Mouse (Mus musculus) CH12.LX (cell line): ENCODE results near the gene Rab25. TPM values are rescaled to one million over a fixed set of nuclear protein-coding genes. Genes with fewer than 3 reads are reported as not detected.

Source experiments
- DNase-seq: peaks from one replicate; pipeline ENCODE4 v3.0.0-alpha.2; 2013; ENCODE audit errors: extremely low read depth
- H3K27ac ChIP-seq: 2 replicates; pipeline ENCODE4 v1.5.1; 2012; ENCODE audit warnings: low read depth, mild to moderate bottlenecking, control low read depth, moderate library complexity; ENCODE audit not compliant: insufficient read depth
- H3K27me3 ChIP-seq: replicated peaks from 2 replicates; pipeline ENCODE3; 2012; ENCODE audit warnings: inconsistent platforms
- H3K36me3 ChIP-seq, 2 experiments: replicated peaks in 1 of 2; 2 replicates each; pipeline versions ENCODE3 to v1.6.1; 2012; ENCODE audit warnings: inconsistent platforms in 1 of 2, low read length in 1 of 2, mild to moderate bottlenecking in 1 of 2, mixed read lengths in 1 of 2, moderate library complexity in 1 of 2; ENCODE audit not compliant: control insufficient read depth in 1 of 2, insufficient read depth in 1 of 2
- H3K4me1 ChIP-seq, 2 experiments: 2 replicates each; pipeline ENCODE4 v1.6.1; 2012; ENCODE audit warnings: inconsistent platforms in 1 of 2, moderate library complexity in 1 of 2; ENCODE audit not compliant: insufficient read depth in 2 of 2, control insufficient read depth in 1 of 2
- H3K4me2 ChIP-seq: 2 replicates; pipeline ENCODE4 v1.6.1; 2012; ENCODE audit warnings: low read depth, mild to moderate bottlenecking, control low read depth; ENCODE audit not compliant: poor library complexity, insufficient read depth, severe bottlenecking
- H3K4me3 ChIP-seq, 3 experiments: fragments of 150-350 bp in 1 of 3; sonication (generic) in 1 of 3; replicated peaks in 1 of 3; 2 replicates each; pipeline versions ENCODE3 to v1.5.1; 2011 to 2012; ENCODE audit warnings: low read depth in 2 of 3, low read length in 2 of 3, mild to moderate bottlenecking in 2 of 3, moderate library complexity in 2 of 3, control low read depth in 1 of 3, improper control_type of control experiment in 1 of 3, inconsistent platforms in 1 of 3, mixed read lengths in 1 of 3; ENCODE audit not compliant: poor library complexity in 1 of 3
- H3K79me2 ChIP-seq: replicated peaks from 2 replicates; pipeline ENCODE4 v1.6.1; 2012; ENCODE audit warnings: mild to moderate bottlenecking, moderate library complexity; ENCODE audit not compliant: control insufficient read depth, poor library complexity, insufficient read depth, severe bottlenecking; ENCODE audit errors: extremely low read depth
- H3K9ac ChIP-seq: 2 replicates; pipeline ENCODE4 v1.6.1; 2012; ENCODE audit warnings: low read depth, mild to moderate bottlenecking, control low read depth, moderate library complexity; ENCODE audit not compliant: insufficient read depth
- H3K9me3 ChIP-seq: replicated peaks from 2 replicates; pipeline ENCODE3; 2012; ENCODE audit warnings: low read length, inconsistent platforms, mixed read lengths
- EP300 ChIP-seq: IDR thresholded peaks from 2 replicates; pipeline ENCODE4 v1.6.1; 2011; ENCODE audit warnings: low read length, improper control_type of control experiment
- IRF4 ChIP-seq: IDR thresholded peaks from 2 replicates; pipeline ENCODE4 v1.6.1; 2014; ENCODE audit warnings: low read depth, mild to moderate bottlenecking, inconsistent platforms, low read length, improper control_type of control experiment
- JUN ChIP-seq: IDR thresholded peaks from 2 replicates; pipeline ENCODE4 v1.6.1; 2011; ENCODE audit warnings: low read depth, mild to moderate bottlenecking, low read length, improper control_type of control experiment, moderate library complexity; ENCODE audit not compliant: insufficient read depth
- JUND ChIP-seq: conservative IDR thresholded peaks from 2 replicates; pipeline ENCODE4 v1.6.1; 2011; ENCODE audit warnings: low read depth, low read length, improper control_type of control experiment
- KAT2A ChIP-seq: IDR thresholded peaks from 2 replicates; pipeline ENCODE4 v1.6.1; 2012; ENCODE audit warnings: low read length, improper control_type of control experiment, inconsistent platforms; ENCODE audit not compliant: insufficient replicate concordance
- MAX ChIP-seq: IDR thresholded peaks from 2 replicates; pipeline ENCODE4 v1.6.1; 2011; ENCODE audit warnings: low read length, improper control_type of control experiment
- MYC ChIP-seq: IDR thresholded peaks from 2 replicates; pipeline ENCODE4 v1.6.1; 2011; ENCODE audit warnings: low read depth, mild to moderate bottlenecking, improper control_type of control experiment, low read length
- NELFE ChIP-seq: IDR thresholded peaks from 2 replicates; pipeline ENCODE4 v1.6.1; 2011; ENCODE audit warnings: low read depth, low read length, improper control_type of control experiment
- POLR2A ChIP-seq: IDR thresholded peaks from 2 replicates; pipeline ENCODE4 v1.6.1; 2011; ENCODE audit warnings: low read depth, mild to moderate bottlenecking, improper control_type of control experiment, low read length
- POLR2AphosphoS2 ChIP-seq: IDR thresholded peaks from 2 replicates; pipeline ENCODE4 v1.6.1; 2011; ENCODE audit warnings: low read depth, low read length, improper control_type of control experiment
- RCOR1 ChIP-seq: conservative IDR thresholded peaks from 2 replicates; pipeline ENCODE4 v1.6.1; 2012; ENCODE audit warnings: low read depth, mild to moderate bottlenecking, inconsistent platforms, low read length, improper control_type of control experiment
- SIN3A ChIP-seq: IDR thresholded peaks from 2 replicates; pipeline ENCODE4 v1.6.1; 2012; ENCODE audit warnings: low read length, improper control_type of control experiment, inconsistent platforms
- TCF12 ChIP-seq: IDR thresholded peaks from 2 replicates; pipeline ENCODE4 v1.6.1; 2014; ENCODE audit warnings: low read depth, mild to moderate bottlenecking, inconsistent platforms, low read length, improper control_type of control experiment
- USF1 ChIP-seq: IDR thresholded peaks from 2 replicates; pipeline ENCODE4 v1.6.1; 2014; ENCODE audit warnings: low read depth, mild to moderate bottlenecking, inconsistent platforms, low read length, improper control_type of control experiment
- USF2 ChIP-seq: conservative IDR thresholded peaks from 2 replicates; pipeline ENCODE4 v1.6.1; 2011; ENCODE audit warnings: low read depth, low read length, improper control_type of control experiment
- ZC3H11A ChIP-seq: IDR thresholded peaks from 2 replicates; pipeline ENCODE4 v1.6.1; 2012; ENCODE audit warnings: low read depth, mild to moderate bottlenecking, inconsistent platforms, low read length, improper control_type of control experiment
- ZMIZ1 ChIP-seq: IDR thresholded peaks from 2 replicates; pipeline ENCODE4 v1.6.1; 2012; ENCODE audit warnings: low read depth, mild to moderate bottlenecking, inconsistent platforms, low read length, improper control_type of control experiment
- dilution Hi-C: fragments of 300-500 bp; cut with MboI; formaldehyde crosslinking; loops from 2 replicates; pipeline ENCODE4 v1.14.3; 2020; ENCODE audit warnings: low sequenced_read_pairs; ENCODE audit not compliant: extremely low pct_unique_long_range_greater_than_20kb, extremely low pct_ligation_motif_present
- in situ Hi-C: fragments of 300-500 bp; cut with MboI; formaldehyde crosslinking; loops from 3 replicates; pipeline ENCODE4 v1.14.3; 2019; ENCODE audit warnings: low sequenced_read_pairs, low pct_ligation_motif_present, low pct_unique_long_range_greater_than_20kb, mixed read lengths
- polyA plus RNA-seq: library from polyadenylated mRNA; unstranded; fragments of >175 nt; gene quantifications from 2 replicates; pipeline ENCODE4 v1.2.1, GENCODE M21; 2012; ENCODE audit warnings: low read depth; ENCODE audit not compliant: insufficient read length
- total RNA-seq, 2 experiments: library from RNA; depleted of rRNA; stranded (reverse); fragments of 300-350 nt in 1 of 2; fragments of >200 nt in 1 of 2; gene quantifications; 2 replicates each; pipeline ENCODE4 v1.2.3; 2012 to 2014

Gene Rab25
- total and polyA plus RNA-seq, 3 experiments = 0.79 to 4.1 (median 1.8) TPM

GRCm38 (mm10) chr3:88571856-88572255, 23.8 kb upstream of the Rab25 start:
- Histone ChIP-seq H3K36me3 (peaks cover 22 to 36% of the 10 kb centered on the region in 2 experiments), H3K79me2 (no peaks in the 10 kb centered on the region), H3K27ac (no peak overlapping the region), H3K4me2 (no peak overlapping the region), H3K9me3 (no peaks in the 10 kb centered on the region), H3K4me1 (no peaks in the 10 kb centered on the region), H3K9ac (no peak overlapping the region), H3K4me3 (no peak overlapping the region), H3K27me3 (no peaks in the 10 kb centered on the region)
- in situ Hi-C loops (no loop called here), dilution Hi-C loops (no loop called here)
- TF ChIP-seq USF1 (no peak), IRF4 (no peak), MAX (no peak), POLR2A (no peak), ZC3H11A (no peak), JUN (no peak), ZMIZ1 (no peak), POLR2AphosphoS2 (no peak), SIN3A (no peak), KAT2A (no peak), NELFE (no peak)
- TF ChIP-seq, all 38 proteins: peak for 0
- no peak for DNase-seq

GRCm38 (mm10) chr3:88570341-88570740, 22.2 kb upstream of the Rab25 start:
- no peak overlapping the region for H3K4me2 ChIP-seq
- no peak for TF ChIP-seq ZMIZ1
- TF ChIP-seq JUND = no peak
- no peak for TF ChIP-seq RCOR1
- no peak for TF ChIP-seq USF2
- no peak for TF ChIP-seq JUN
- TF ChIP-seq EP300 = no peak
- TF ChIP-seq MYC = no peak
- TF ChIP-seq TCF12 = no peak
- no peak for TF ChIP-seq NELFE
- H3K9me3 ChIP-seq = no peaks in the 10 kb centered on the region
- H3K36me3 ChIP-seq = peaks cover 36 to 51% of the 10 kb centered on the region in 2 experiments
- no peak for DNase-seq
- in situ Hi-C loops = no loop called here
- H3K9ac ChIP-seq = no peak overlapping the region
- dilution Hi-C loops = no loop called here
- H3K27ac ChIP-seq = no peak overlapping the region
- no peaks in the 10 kb centered on the region for H3K27me3 ChIP-seq
- H3K4me3 ChIP-seq = no peak overlapping the region
- no peaks in the 10 kb centered on the region for H3K79me2 ChIP-seq
- H3K4me1 ChIP-seq = no peaks in the 10 kb centered on the region
